Mouse (Mus musculus) kidney, adult 2 months (tissue): ENCODE results near the gene Meis2. TPM values are rescaled to one million over a fixed set of nuclear protein-coding genes. Genes with fewer than 3 reads are reported as not detected.
A peak's percentile ranks its signal among the peaks of the same experiment; 100 is the strongest.

Source experiments
- DNase-seq: peaks from one replicate; pipeline ENCODE4 v3.0.0; 2021
- H3K27ac ChIP-seq: fragments of 200-500 bp; 2 replicates; pipeline ENCODE4 v1.5.1; 2012; ENCODE audit warnings: low read depth, low read length, control low read depth, inconsistent platforms; ENCODE audit not compliant: insufficient read depth
- H3K27me3 ChIP-seq: fragments of 200-500 bp; replicated peaks from 2 replicates; pipeline ENCODE4 v1.6.1; 2012; ENCODE audit warnings: mild to moderate bottlenecking, moderate library complexity, low read length, inconsistent platforms; ENCODE audit not compliant: control insufficient read depth, insufficient read depth
- H3K36me3 ChIP-seq: fragments of 200-500 bp; 2 replicates; pipeline ENCODE4 v1.6.1; 2012; ENCODE audit warnings: mild to moderate bottlenecking, moderate library complexity, low read length, inconsistent platforms; ENCODE audit not compliant: control insufficient read depth, insufficient read depth
- H3K4me1 ChIP-seq: fragments of 200-500 bp; 2 replicates; pipeline ENCODE4 v1.6.1; 2011; ENCODE audit warnings: low read length; ENCODE audit not compliant: control insufficient read depth, insufficient read depth
- H3K4me3 ChIP-seq: fragments of 200-500 bp; 2 replicates; pipeline ENCODE4 v1.5.1; 2011; ENCODE audit warnings: mild to moderate bottlenecking, low read depth, low read length, control low read depth; ENCODE audit not compliant: insufficient read depth
- CTCF ChIP-seq: fragments of 200-500 bp; conservative IDR thresholded peaks from 2 replicates; pipeline ENCODE4 v1.5.1; 2011; ENCODE audit warnings: low read depth, mild to moderate bottlenecking, control low read depth, low read length, moderate library complexity, mixed read lengths; ENCODE audit not compliant: insufficient read depth, insufficient read length
- POLR2A ChIP-seq: fragments of 200-500 bp; IDR thresholded peaks from one replicate; pipeline ENCODE4 v1.6.1; 2011; ENCODE audit warnings: low read depth, low read length, control low read depth
- WGBS: fragments of 180-500 bp; shearing (Covaris S2); methylation state at CpG from one replicate; pipeline ENCODE4 v1.1.7; 2018; 5-methylcytosine and 5-hydroxymethylcytosine counted together
- polyA plus RNA-seq: library from polyadenylated mRNA; depleted of rRNA; stranded (reverse); fragments of >200 nt; gene quantifications from 2 replicates; pipeline ENCODE4 v1.2.3, GENCODE M21; 2012

The Meis2 gene
- polyA plus RNA-seq, 1 experiment: 32.2 TPM

GRCm38 (mm10) chr2:116062761-116063441, 2.7 kb downstream of the Meis2 start:
- H3K27me3 ChIP-seq: peaks cover 6% of the 10 kb centered on the region; the same call in 1 of the 2 replicates
- no peaks in the 10 kb centered on the region for H3K4me1 ChIP-seq
- H3K36me3 ChIP-seq: no peaks in the 10 kb centered on the region; the same call in 1 of the 2 replicates
- H3K27ac ChIP-seq: peak overlapping the region; percentile 91
- peak overlapping the region; percentile 81 for H3K4me3 ChIP-seq
- TF ChIP-seq POLR2A (no peak), CTCF (no peak)
- WGBS: 4% methylated on average over 36 of the region's 36 CpGs
- DNase-seq: no peak

DNA sequence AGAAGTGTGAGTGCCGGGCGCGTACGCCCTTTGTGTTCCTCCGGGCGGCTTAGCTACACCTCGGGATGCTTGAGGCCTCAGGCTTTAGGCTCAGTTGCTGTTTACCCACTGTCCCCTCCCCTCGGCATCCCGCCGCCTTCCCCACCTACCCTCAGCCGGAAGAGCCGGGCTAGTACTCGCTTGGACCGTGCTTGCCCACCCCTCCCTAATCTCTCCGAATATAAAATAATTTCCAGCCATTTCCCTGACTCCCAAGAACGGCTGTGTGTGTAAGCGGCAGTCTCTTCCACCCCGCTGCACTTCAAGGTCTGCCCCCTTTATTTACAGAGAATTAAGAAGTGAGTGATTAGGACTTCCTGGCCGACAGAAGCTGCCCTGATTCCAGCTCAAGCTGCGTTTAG, 3.4 kb downstream of the Meis2 start:
- H3K27me3 ChIP-seq: peaks cover 4% of the 10 kb centered on the region; the same call in 1 of the 2 replicates

GRCm38 (mm10) chr2:116061401-116062021, 4.1 kb downstream of the Meis2 start:
- DNase-seq: no peak
- Histone ChIP-seq H3K27ac (peak overlapping the region; percentile 91), H3K4me3 (peak overlapping the region; percentile 81), H3K4me1 (no peaks in the 10 kb centered on the region), H3K27me3 (peaks cover 4% of the 10 kb centered on the region; the same call in 1 of the 2 replicates), H3K36me3 (no peaks in the 10 kb centered on the region; the same call in 1 of the 2 replicates)
- no peak for TF ChIP-seq POLR2A
- no peak for TF ChIP-seq CTCF
- 14% methylated on average over 30 of the region's 30 CpGs for WGBS

More for the DNA sequence above, 3.4 kb downstream of the Meis2 start:
- TF ChIP-seq POLR2A: no peak
- no peak for TF ChIP-seq CTCF
- WGBS: 7% methylated on average over 20 of the region's 20 CpGs
- Histone ChIP-seq H3K4me3 (peak overlapping the region; percentile 81), H3K27ac (peak overlapping the region; percentile 91), H3K4me1 (no peaks in the 10 kb centered on the region), H3K36me3 (no peaks in the 10 kb centered on the region; the same call in 1 of the 2 replicates)
- DNase-seq: no peak

DNA sequence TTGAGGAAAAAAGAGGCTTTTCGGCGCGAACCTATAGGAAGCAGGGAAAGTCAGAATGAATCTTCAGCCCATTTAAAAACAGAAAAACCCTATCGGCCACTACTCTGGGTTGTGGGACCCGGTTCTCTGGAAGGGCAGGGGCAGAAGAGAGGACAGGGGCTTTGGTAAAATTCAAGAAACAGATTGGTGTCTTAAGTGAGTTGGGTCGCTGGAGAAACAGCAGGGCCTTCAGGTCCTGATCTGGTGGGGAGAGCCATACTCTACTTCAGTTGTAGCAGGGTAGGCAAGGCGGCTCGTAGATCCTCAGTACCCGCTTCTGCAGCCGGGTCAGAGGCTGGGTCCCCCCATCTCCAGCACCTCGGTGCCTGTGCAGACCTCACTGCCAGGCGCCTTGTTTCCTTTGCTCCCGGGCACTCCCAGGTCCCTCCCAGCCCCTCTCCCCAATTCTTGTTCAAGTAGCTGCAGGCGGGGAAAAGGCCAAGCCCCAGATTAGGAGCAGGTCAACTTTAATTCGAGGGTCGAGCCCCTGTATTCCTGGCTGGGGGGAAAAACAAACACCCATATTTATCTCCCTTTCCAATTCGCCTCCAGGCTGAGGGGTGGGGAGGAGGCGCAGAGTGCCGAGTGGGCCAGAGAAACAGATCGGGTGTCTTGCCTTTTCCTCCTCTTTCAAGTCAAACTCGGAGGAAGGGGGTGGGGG, 4.8 kb downstream of the Meis2 start:
- Histone ChIP-seq H3K4me3 (peak overlapping the region; percentile 81), H3K4me1 (no peaks in the 10 kb centered on the region), H3K36me3 (no peaks in the 10 kb centered on the region; the same call in 1 of the 2 replicates), H3K27me3 (peaks cover 4% of the 10 kb centered on the region; the same call in 1 of the 2 replicates), H3K27ac (peak overlapping the region; percentile 74)
- DNase-seq: no peak
- 26% methylated on average over 21 of the region's 21 CpGs for WGBS
- TF ChIP-seq CTCF (no peak), POLR2A (no peak)

- peak overlapping the region; percentile 81 for H3K4me3 ChIP-seq
Observed at GRCm38 (mm10) chr2:116060210-116060609, 5.4 kb downstream of the Meis2 start.

DNA sequence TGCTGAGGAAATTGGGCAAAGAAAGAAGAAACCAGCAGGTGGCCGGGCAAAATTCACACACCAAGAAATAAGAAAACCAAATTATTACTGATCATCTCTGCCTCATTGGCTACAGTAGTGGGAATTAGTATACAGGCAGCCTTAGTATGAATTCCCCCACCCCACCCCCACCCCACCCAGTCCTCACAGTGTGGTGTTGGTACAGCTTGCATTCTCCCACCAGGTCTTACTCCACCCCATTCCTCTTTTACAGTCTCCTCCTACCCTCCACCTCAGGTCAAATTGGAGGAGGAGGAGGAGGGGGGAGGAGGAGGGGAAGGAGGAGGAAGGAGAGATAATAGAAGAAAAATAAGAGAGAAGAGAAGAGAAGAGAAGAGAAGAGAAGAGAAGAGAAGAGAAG, 6.0 kb downstream of the Meis2 start:
- 36% methylated on average over 1 of the region's 1 CpGs for WGBS
- Histone ChIP-seq H3K4me1 (no peaks in the 10 kb centered on the region), H3K27ac (0 out of 2 replicates have a peak overlapping the region, but pooled peaks have one; percentile 55), H3K36me3 (no peaks in the 10 kb centered on the region; the same call in 1 of the 2 replicates), H3K27me3 (peaks cover 1% of the 10 kb centered on the region; the same call in 1 of the 2 replicates), H3K4me3 (peak overlapping the region; percentile 46; the same call in 1 of the 2 replicates)
- no peak for DNase-seq
- TF ChIP-seq POLR2A (no peak), CTCF (no peak)

More at GRCm38 (mm10) chr2:116060210-116060609, 5.4 kb downstream of the Meis2 start:
- Histone ChIP-seq H3K36me3 (no peaks in the 10 kb centered on the region; the same call in 1 of the 2 replicates), H3K27ac (peak overlapping the region; percentile 74), H3K4me1 (no peaks in the 10 kb centered on the region), H3K27me3 (peaks cover 1% of the 10 kb centered on the region; the same call in 1 of the 2 replicates)
- WGBS: 26% methylated on average over 19 of the region's 19 CpGs
- no peak for DNase-seq
- no peak for TF ChIP-seq CTCF
- TF ChIP-seq POLR2A: no peak
